Mouse (Mus musculus): Measurements from ENCODE around the gene Rgs10. TPM values are rescaled to one million over a fixed set of nuclear protein-coding genes. Genes with fewer than 3 reads are reported as not detected.

Rgs10 gene
- total and polyA plus RNA-seq, 3 experiments: 42.3 to 44.7 TPM; not detected in 1

DNA sequence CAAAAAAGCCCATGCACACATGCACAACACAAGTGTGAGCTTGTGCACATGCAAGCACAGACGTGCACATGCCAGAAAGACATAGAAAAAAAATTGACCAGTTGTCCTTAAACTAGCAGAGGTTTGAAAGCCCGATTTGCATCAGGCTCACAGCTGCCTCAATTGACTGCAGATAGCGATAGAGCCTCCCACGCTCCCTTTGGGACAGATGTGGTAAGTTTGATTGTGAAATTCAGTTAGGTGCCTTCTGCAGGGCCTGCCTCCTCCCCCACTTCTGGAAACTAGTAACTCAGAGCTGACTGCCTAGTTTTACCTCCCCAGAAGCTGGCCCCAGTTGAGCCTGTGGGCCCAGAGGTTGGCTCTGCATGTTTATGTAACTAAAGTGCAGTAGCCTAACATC, 19.9 kb downstream of the Rgs10 start (continued):
- no peak for TF ChIP-seq POLR2AphosphoS2 (IDR thresholded peaks at IDR 0.05; ENCODE audit: low read length)
- TF ChIP-seq MAFK (IDR thresholded peaks at IDR 0.05; ENCODE audit: borderline replicate concordance, low read depth, low read length): peak; percentile 73; the same call in 1 of the 2 replicates
- TF ChIP-seq POLR2AphosphoS5 (IDR thresholded peaks at IDR 0.05; ENCODE audit: borderline replicate concordance, low read depth, low read length): no peak
- peak; percentile 39; the same call in 1 of the 2 replicates for TF ChIP-seq TBP (IDR thresholded peaks at IDR 0.05; ENCODE audit: low read depth, low read length)
- no peak for TF ChIP-seq RAD21 (IDR thresholded peaks at IDR 0.05; ENCODE audit: low read depth, low read length)
- TF ChIP-seq CHD1 (IDR thresholded peaks at IDR 0.05; ENCODE audit: low read depth, low read length): no peak
- peak; percentile 79; the same call in 1 of the 2 replicates for TF ChIP-seq BHLHE40 (IDR thresholded peaks at IDR 0.05; ENCODE audit: borderline replicate concordance, low read depth, low read length)
- no peak for TF ChIP-seq ZC3H11A (IDR thresholded peaks at IDR 0.05; ENCODE audit: low read depth, low read length)
- TF ChIP-seq ZNF384 (IDR thresholded peaks at IDR 0.05; ENCODE audit: low read depth, low read length): peak; percentile 85
- TF ChIP-seq MAZ (IDR thresholded peaks at IDR 0.05; ENCODE audit: low read depth, low read length): peak; percentile 76; the same call in 1 of the 2 replicates
- peak; percentile 13; the same call in 1 of the 2 replicates for TF ChIP-seq SMC3 (IDR thresholded peaks at IDR 0.05; ENCODE audit: low read depth, low read length)
- peak; percentile 96 for TF ChIP-seq MYB (IDR thresholded peaks at IDR 0.05; ENCODE audit: low read depth, low read length)
- TF ChIP-seq JUND (IDR thresholded peaks at IDR 0.05; ENCODE audit: low read depth, low read length): 0 out of 2 replicates have a peak, but pooled peaks have one; percentile 71

- Histone ChIP-seq H3K9me3 (replicated peaks; ENCODE audit: insufficient read depth, low read length) (no peaks in the 10 kb centered on the region), H3K4me1 (ENCODE audit: control insufficient read depth in 1 of 2, insufficient read depth in 2 of 2, low read length in 2 of 2) (peaks cover 31 to 46% of the 10 kb centered on the region in 2 experiments), H3K27me3 (ENCODE audit: control insufficient read depth in 1 of 2, insufficient read depth in 2 of 2, low read length in 2 of 2) (no peaks in the 10 kb centered on the region), H3K9ac (ENCODE audit: control insufficient read depth, low read depth, low read length, poor library complexity, severe bottlenecking) (no peak overlapping the region), H3K79me2 (ENCODE audit: control insufficient read depth, insufficient read depth, low read length, poor library complexity) (no peaks in the 10 kb centered on the region), H3K4me3 (ENCODE audit: control insufficient read depth in 1 of 2, insufficient read depth in 1 of 2, low read depth in 2 of 2, low read length in 2 of 2) (no peak overlapping the region), H3K27ac (ENCODE audit: control insufficient read depth, low read depth, low read length) (no peak overlapping the region), H3K36me3 (ENCODE audit: control insufficient read depth in 1 of 2, insufficient read depth in 2 of 2, low read length in 2 of 2) (peaks cover 0 to 40% of the 10 kb centered on the region in 2 experiments; a peak in 3 of 4 replicates)
- TF ChIP-seq JUND (IDR thresholded peaks at IDR 0.05; ENCODE audit: low read depth, low read length) (no peak), NRF1 (IDR thresholded peaks at IDR 0.05; ENCODE audit: insufficient read depth, low read depth, low read length, poor library complexity, severe bottlenecking) (no peak), TCF12 (IDR thresholded peaks at IDR 0.05; ENCODE audit: low read depth, low read length) (no peak), MYC (IDR thresholded peaks at IDR 0.05; ENCODE audit: low read depth, low read length) (no peak), USF2 (IDR thresholded peaks at IDR 0.05; ENCODE audit: borderline replicate concordance in 1 of 2, insufficient read depth in 1 of 2, low read depth in 1 of 2, low read length in 2 of 2) (no peak), ETS1 (IDR thresholded peaks at IDR 0.05; ENCODE audit: low read depth, low read length) (no peak), GATA1 (IDR thresholded peaks at IDR 0.05; ENCODE audit: low read depth, low read length) (no peak)
- no peak for DNase-seq (ENCODE audit: low read depth, low spot score)
Observed at GRCm38 (mm10) chr7:128397066-128397465, 21.5 kb downstream of the Rgs10 start.

Data from MEL (cell line).